Mouse (Mus musculus): ENCODE measurements at regions not wholly inside any gene's neighbourhood (a gene's known extent, or its start where the extent isn't known, plus 50 kb on each side); places are given as distances from the start of the nearest gene placed in this dataset.

DNA sequence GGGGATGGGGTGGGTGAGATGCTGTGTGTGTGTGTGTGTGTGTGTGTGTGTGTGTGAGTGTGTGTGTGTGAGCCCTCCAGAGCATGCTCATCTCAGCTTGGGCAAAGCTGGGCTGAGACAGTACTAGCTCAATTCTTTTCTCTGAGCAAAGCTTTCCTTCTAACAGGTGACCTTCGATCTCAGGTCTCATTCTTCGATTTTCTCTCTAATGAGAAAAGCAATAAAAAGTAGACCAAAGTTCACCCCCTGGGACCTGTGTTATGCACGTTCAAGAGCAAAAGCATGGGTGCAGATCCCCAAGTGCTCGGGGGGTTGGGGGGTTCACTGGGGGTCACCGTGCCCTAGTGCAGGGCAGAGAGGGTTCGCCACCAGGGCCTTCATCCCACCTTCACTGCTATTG lies 103.1 kb upstream of the Slc22a12 start:
- DNase-seq (ENCODE audit: low spot score in 2 of 2): no peak

DNA sequence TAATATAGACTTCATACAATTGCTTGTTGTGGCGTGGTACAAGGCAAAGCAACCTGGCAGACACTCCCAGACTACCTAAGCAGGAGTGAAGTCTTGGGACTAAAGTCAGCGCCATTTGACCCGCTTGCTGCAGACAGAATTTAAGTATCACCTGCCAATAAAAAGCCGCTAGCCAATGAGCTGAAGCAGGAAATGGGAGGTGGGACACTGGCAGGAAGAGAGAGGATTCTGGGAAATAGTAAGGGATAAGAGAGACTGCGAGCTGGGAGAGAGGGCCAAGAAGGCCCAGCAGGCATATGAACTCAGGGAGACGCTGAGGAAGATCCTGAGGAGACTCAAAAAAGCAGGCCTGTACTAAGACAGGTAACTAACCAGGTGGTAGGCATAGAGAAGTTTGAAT lies 102.0 kb upstream of the Slc22a12 start:
- no peak for DNase-seq (ENCODE audit: low spot score in 2 of 2)

DNA sequence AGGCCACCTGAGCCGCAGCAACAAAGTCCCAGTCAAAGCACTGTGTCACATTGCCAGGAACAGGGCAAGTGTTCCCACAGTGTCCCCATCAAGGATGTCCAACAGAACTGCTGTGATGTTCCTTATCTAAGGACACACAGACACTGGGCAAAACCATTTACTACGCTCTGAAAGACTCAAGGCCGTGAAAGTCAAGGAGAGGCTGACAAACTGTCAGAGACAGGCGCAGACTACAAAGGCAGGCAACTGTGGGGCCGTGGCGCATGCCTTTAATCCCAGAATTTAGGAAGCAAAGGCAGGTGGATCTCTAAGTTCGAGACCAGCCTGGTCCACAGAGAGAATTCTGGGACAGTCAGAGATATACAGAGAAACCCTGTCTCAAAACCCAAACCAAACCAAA lies 96.8 kb upstream of the Slc22a12 start:
- no peak for DNase-seq (ENCODE audit: low spot score in 2 of 2)

DNA sequence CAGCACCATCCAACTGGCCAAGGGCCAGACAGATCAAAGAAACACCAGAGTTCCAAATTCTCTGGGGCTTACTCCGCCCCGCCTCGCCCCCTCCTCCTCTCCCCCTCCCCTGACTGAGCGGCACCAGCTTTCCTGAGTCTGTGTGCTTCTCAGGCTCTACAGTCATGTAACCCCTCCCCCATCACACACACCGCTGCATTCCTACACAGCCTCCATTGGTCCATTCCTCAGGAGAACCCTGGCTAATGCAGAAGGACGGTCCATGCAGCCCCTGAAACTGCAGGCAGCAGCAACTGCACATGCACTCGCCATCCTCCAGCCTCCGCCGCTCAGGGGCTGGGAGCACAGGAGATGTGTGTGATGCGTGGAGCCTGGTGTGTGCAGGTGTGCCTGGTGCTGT lies 90.6 kb upstream of the Slc22a12 start:
- no peak for DNase-seq (ENCODE audit: low spot score in 2 of 2)

DNA sequence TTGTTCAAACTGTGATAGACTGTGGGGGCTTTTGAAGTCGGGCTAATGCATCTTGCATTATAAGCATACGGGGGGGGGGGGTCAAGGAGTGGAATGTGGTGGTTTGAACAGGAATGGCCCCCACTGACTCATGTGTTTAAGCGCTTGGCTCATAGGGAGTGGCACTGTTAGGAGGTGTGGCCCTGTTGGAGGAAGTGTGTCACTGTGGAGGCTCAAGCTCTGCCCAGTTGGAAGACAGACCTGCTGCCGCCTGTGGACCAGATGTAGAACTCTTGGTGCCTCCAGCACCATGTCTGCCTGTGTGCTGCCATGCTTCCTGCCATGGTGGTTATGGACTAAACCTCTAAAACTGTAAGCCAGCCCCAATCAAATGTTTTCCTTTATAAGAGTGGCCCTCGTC lies 89.0 kb upstream of the Slc22a12 start:
- DNase-seq (ENCODE audit: low spot score in 2 of 2): no peak

DNA sequence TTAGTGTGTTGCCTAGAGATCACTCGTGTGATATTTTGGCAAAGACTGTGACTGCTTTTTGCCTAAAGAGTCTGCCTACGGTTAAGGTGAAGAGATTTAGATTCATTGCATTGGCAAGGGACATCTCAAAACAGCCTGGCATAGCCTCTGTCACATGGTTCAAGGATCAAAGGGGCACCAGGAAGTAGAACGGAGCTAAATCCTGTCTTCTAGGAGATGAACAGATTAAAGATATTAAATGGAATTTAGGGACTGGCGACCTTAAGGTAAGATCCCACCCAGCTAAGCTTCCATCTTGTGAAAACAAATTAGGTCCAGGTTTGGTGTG lies 87.7 kb upstream of the Slc22a12 start:
- DNase-seq (ENCODE audit: low spot score in 2 of 2): no peak

DNA sequence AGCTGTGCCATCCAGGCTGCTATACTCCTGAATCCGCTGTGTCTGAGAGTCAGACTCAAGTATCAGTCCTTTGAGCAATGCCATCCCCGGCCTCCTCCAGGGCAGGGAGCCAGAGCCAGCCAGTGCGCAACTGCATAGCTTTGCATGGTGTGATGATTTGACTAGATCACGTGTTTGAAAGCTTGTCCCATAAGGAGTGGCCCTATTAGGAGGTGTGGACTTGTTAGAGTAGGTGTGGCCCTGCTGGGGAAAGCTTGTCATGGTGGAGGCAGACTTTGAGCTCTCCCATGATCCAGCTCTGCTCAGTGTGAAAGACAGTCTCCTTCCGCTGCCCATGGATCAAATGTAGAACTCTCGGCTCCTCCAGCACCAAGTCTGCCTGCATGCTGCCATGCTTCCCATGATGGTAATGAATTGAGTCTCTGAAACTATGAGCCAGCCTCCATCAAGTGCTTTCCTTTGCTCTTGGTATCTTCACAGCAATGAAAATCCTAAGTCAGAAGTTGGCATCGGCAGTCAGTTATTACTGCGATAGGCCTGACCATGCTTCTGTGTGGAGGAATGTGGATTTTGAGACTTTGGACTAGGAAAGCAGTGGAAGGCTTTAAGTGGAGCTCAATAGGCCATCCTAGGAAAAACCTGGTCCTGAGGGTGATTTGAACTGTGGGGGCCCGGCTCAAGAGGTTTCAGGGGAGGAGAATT lies 87.2 kb upstream of the Slc22a12 start:
- no peak for DNase-seq (ENCODE audit: low spot score in 2 of 2)

DNA sequence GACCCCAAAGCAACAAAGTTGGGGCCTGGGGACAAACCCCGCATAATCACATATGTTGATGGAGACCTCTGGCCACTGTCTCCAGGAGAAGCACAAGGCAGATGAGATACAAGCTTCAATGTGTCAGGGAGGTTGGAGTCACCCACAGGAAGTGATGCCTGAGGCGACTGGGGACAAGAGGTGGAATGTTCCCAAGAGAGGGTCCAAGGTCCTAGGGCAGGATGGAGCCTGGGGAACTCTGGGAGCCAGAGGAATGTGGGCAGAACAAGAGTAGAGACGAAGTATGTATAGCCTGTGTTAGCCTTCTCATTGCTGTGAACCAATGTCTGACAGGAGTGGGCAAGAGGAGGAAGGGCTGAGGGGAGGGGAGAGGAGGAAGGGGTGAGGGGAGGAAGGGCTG lies 82.7 kb upstream of the Slc22a12 start:
- DNase-seq (ENCODE audit: low spot score in 2 of 2): no peak

DNA sequence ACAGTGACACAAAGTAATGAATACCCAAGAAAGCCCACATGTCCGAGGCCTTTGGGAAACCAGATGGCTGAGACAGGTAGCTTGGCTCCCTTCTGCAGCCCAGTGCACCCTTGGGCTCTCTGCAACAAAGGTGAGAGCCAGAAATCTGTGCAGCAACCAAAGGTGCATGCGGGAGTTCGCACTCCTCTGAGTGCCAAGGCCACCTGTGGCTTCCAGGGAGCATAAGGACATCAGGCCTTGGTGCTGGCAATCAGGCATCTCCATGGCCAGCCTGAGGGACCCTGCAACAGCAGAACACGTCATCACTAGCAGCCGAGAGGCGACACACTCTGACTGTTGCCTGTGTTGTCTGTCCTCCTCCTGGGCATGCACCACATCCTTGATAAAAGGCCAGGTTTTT lies 78.2 kb upstream of the Slc22a12 start:
- no peak for DNase-seq (ENCODE audit: low spot score in 2 of 2)

DNA sequence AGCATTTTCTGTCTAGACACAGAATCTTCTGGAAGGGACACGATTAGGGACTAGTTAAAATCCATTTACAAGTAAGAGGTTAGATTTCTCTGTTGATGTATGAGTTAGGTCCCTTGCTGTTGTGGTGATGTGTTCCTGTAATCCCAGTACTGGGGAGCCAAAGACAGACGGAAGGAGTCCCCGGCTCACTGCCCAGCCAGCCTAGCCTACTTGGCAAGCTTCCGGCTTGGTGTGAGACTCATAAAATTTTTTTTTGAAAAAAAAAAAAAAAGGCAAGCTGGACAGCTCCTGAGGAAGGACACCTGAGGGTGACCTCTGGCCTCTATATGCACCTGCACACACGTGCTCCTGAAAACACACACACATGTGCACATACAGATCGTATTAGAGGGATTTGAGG lies 76.7 kb upstream of the Slc22a12 start:
- DNase-seq (ENCODE audit: low spot score in 2 of 2): no peak

DNA sequence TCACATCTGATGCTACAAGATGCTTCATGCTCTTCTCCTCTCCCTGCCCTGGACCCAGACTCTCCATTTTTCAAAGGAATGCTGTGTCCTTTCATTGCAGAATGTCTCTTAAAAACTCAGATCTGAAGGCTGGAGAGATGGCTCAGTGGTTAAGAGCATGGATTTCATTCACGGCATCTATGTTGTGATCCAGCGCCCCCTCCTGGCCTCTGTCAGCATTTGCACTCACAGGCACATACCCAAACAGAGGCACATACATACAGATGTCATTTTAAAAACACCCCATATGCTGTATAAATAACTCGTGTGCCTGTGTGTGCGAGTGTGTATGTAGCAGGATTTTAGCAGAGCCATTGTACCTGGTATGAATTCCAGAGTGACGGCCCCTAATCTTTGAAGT lies 73.8 kb upstream of the Slc22a12 start:
- no peak for DNase-seq (ENCODE audit: low spot score in 2 of 2)

DNA sequence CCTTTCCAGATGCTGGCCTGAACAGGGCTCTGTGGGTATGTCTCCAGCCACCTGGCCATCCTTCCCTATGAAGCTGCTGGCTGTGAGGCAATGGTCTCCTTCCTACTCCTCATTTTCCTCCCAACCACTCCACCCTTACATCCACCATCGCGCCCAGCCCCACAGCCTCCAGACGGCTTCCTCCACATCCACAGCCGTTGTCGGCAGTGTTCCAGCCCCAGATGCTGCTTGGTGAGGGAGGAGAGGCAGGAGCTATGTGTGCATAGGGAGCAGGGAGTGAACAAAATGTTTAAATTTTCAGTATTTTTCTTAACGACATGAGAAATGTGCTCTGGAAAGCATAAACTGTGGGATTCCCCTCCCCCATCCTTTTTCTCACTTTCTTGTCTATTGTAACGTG lies 69.6 kb upstream of the Slc22a12 start:
- DNase-seq (ENCODE audit: low spot score in 2 of 2): no peak

DNA sequence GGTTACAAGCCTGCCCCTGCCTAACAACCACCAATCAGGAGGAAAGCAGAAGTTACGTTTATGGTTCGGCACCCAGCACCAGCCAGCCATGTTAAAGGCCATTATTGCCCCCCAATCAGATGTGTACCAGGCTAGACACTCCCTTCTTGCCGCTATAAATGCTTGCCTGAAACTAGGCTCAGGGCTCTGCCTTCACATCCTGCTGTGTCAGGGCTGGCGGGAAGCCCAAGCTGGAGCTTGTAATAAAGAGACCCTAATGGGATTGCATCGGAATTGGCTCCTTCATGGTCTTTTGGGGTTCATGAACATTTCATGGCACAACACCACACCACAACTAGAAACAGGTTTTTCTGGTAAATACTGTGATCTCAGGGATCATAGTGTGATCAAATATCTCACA lies 69.1 kb upstream of the Slc22a12 start:
- DNase-seq (ENCODE audit: low spot score in 2 of 2): no peak

DNA sequence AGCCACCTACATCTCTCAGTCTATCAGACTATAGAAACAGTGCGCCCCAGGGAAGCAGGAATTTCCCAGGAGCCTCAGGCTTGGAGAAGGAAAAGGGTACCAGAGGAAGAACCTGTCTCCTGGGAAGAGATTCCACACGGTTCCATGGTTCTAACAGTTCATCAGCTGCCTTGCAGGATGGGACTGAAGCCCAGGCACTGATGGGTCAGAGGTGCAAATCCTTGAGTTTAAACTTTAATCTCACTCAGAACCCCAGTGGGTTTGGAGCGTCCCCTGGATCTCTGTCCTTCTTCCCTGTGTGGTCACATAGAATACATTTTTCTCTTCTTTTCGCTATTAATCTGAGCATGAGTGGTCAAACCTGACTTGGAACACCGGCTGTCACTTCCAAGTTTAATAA lies 67.9 kb upstream of the Slc22a12 start:
- DNase-seq (ENCODE audit: low spot score in 2 of 2): no peak

DNA sequence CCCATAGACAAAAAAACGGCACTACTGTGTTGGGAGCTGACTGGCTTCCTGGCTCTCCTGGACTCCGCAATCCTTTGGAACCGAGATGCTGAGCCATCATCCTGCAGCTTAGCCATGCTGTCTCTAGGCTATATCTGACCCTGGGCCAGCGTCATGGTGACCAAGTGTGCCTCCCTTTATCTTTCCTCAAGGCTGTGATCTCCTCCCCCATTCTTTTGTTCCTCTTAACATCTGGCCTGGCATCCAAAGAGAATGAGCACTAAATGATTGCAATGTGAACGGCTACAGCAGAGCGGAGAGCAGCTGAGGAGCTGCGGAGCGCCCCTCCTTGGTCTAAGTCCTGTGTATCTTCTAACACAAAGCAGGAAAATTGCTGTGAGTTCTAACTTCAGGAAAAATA lies 67.2 kb upstream of the Slc22a12 start:
- no peak for DNase-seq (ENCODE audit: low spot score in 2 of 2)

DNA sequence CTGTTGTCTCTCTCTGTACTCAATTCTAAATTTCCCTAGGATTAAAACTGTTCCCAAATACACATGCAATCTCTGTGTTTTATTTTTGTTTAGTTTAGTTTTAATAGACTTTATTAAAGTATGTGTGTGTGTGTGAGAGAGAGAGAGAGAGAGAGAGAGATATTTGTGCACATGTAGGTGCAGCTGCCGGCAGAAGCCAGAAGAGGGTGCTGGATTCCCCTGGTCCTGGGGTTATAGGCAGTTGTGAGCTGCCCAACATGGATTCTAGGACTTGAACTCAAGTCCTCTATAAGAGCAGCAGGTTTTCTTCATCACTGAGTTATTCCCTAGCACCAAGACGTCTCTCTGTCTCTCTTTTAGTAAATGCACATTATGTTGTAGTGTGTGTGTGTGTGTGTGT lies 64.7 kb upstream of the Slc22a12 start:
- no peak for DNase-seq (ENCODE audit: low spot score in 2 of 2)

DNA sequence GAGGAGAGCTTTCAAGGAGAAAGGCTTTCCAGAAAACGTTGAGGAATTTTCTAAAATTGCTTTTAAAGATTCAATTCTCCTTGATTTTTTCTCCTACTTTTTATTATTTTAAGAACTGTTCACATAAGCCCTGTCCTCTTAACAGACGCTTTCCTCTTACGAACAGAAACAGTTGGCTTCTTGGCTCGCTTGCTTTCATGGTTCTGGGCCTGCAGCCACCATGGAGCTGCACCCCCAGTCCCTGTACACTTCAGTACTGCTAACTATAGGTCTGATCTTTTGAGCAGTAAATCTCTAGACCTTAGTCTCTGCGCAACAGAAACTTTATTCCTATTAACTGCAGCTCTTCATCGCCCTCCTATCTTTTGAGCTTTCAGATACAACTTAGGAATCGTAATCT lies 63.8 kb upstream of the Slc22a12 start:
- no peak for DNase-seq (ENCODE audit: low spot score in 2 of 2)

DNA sequence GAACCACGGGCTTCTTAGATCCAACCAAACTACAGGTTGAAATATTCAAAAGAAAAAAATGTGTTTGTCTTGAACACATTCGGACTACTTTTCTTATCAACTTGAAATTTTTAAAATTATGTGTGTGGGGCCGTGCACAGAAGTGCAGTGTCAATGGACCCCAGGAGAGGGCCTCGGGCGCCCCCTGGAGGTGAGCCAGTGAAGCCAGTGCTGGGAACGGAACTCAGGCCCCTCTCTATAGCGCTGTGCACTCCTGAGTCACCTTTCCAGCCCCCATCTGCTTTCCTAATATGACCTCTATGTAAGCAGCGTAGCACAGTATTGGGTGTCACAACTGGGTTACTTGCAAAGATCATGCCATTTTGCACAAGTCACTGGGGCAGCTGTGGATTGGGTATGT lies 61.9 kb upstream of the Slc22a12 start:
- no peak for DNase-seq (ENCODE audit: low spot score in 2 of 2)

DNA sequence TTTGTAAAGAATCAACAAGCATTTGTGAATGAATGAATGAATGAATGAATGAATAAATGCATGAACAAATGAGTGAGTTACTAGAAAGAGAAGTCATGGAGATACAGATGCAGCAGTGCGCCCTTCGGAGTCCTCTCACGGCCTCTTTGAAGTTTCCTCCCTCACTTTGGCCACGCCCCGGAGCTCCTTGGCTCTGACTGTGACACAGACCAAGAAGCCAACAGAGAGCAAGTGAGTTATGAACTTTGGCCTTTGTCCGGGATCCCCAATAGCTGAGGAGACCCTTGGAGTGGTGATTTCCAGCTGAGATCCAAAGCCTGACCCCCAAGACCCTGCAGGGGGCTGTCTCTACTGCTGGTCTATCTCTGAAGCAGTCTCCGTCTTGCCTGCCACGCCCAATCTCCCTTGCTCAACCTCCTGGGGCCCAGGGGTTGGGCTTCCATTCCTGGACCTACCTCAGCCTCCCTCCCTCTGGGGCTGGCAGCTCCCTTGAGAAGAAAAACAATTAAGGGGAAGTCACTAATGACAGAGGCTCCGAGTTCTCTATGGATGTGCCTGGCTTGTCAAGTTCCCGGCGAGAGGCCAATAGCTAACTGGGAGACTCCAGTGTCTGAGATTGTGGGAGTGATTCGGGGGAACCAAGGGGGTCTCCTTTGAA lies 58.2 kb upstream of the Slc22a12 start:
- no peak for DNase-seq (ENCODE audit: low spot score in 2 of 2)

DNA sequence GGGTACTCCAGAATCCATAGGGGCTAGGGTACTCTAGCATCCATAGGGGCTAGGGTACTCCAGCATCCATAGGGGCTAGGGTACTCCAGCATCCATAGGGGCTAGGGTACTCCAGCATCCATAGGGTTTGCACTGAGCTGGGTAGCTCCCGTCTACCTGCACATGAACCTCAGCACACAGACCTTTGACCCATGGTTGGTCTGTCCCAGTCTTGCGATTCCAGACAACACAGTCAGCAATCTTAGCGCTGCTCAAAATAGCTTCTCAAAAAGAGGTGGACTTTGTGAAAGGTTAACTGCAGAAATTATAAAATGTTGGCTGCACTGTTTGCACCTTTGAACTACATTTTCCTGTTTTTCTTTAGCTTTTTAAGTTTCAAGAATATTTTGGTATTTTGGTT lies 56.4 kb upstream of the Slc22a12 start:
- DNase-seq (ENCODE audit: low spot score in 2 of 2): no peak

DNA sequence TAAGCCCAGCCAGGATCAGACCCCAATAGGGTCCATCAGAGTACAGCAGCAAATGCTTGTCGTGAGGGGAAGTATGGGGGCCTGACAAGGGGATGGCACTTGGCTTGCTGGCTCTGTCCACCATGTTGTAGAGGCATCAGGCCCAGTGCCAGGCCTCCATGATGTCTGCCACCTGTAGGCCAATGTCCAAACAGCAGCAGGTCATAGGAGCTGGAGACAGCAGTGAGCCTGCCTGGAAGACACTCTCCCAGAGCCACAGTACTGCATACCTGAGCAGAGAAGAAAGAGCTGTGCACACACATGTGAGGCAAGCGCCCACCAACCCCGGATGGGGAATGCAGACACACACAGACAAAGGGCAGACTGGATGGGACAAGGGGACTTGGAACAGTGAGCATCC lies 55.4 kb upstream of the Slc22a12 start:
- no peak for DNase-seq (ENCODE audit: low spot score in 2 of 2)

DNA sequence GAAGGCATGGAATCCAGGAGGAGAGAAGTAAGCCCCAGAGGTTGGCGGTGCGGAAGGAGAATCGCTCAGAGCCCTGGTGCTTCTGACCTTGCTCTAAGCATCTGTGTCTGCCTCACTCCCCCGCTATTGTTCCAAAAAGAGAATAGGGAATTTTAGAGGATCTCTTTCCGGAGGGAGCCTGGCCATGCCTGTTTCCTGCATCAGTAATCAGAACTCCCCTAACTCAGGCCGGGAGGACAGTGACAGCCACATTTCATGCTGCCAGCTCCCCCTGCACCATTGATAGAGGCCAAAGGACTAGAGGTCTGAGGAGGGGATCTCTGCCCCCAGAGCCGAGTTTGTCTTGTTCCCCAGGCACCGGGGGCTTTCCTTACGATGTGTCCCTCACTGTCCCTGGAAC lies 53.0 kb upstream of the Slc22a12 start:
- no peak for DNase-seq (ENCODE audit: low spot score in 2 of 2)
